Comparison of ENCODE assay signal across 20 mouse cellular contexts in the genomic region with DNA sequence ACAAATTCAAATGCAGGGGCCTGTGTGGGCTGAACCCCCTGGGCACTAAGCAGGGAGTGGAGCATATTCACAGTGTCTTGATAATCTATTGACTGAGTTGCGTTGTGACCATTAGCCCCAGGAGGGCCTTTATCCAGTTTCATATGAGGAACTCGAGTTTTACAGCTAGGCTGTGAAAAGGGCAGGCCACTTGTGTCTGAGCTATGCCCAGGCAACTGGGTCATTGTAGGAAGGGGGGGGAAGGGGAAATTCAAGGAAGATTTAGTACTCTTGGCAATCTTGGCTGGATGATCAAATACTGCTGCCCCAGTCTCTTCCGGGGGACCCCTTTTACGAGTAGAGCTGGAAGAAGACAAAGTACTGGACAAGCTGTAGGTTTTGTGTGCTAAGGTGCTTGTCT. TPM values are rescaled to one million over a fixed set of nuclear protein-coding genes. Genes with fewer than 3 reads are reported as not detected.
"Had no signal": no experiment of that assay in that cellular context is flagged by ENCODE, and none has a peak within 500 bp of the region (broad histone marks: within the 10 kb centered on the region; RNA-seq: fewer than 3 reads in every experiment).

No protein-coding gene starts in this region.

- H3K9ac ChIP-seq: liver, embryonic 15.5 days; midbrain, embryonic 13.5 days had no signal

- H3K4me3 ChIP-seq: liver, embryonic 15.5 days; midbrain, embryonic 13.5 days had no signal

- H3K27me3 ChIP-seq: liver, embryonic 15.5 days; midbrain, embryonic 13.5 days had no signal

- H3K27ac ChIP-seq: liver, embryonic 15.5 days; midbrain, embryonic 13.5 days had no signal

- DNase-seq: kidney, postnatal 25 days; layer of hippocampus, adult 9-11 months; layer of hippocampus, postnatal 36 days; lung, adult 2 months; lung, postnatal 36 days; right cerebral cortex, postnatal 14 days; thymus, postnatal 36 days had no signal

- H3K4me1 ChIP-seq: midbrain, embryonic 13.5 days had no signal

- H3K9me3 ChIP-seq: liver, embryonic 15.5 days; midbrain, embryonic 13.5 days had no signal

RNA-seq across cellular contexts. Expression of gene 4930415O20Rik, which starts 27.5 kb away (rescaled TPM):
- total RNA-seq: layer of hippocampus, postnatal 36 days; left cerebral cortex, postnatal 36 days; megakaryocyte progenitor cell, adult 5-6 weeks had no signal
- polyA plus RNA-seq: liver, embryonic 15.5 days; lung, adult 2 months; midbrain, embryonic 13.5 days; thymus, postnatal 0 days had no signal

RNA-seq across cellular contexts. Expression of gene Olfr279, which starts 51.1 kb away (rescaled TPM):
- total RNA-seq: layer of hippocampus, postnatal 36 days; left cerebral cortex, postnatal 36 days; megakaryocyte progenitor cell, adult 5-6 weeks; midbrain, postnatal 0 days had no signal
- polyA plus RNA-seq: kidney, embryonic 16.5 days; limb, embryonic 14.5 days; liver, embryonic 11.5 days; liver, embryonic 15.5 days; lung, postnatal 0 days; midbrain, embryonic 13.5 days; midbrain, postnatal 0 days; neural tube, embryonic 14.5 days; small intestine, adult 2 months; stomach, embryonic 16.5 days; thymus, postnatal 0 days had no signal
